Mouse (Mus musculus) forebrain, embryonic 13.5 days (tissue): ENCODE measurements at regions not wholly inside any gene's neighbourhood (a gene's known extent, or its start where the extent isn't known, plus 50 kb on each side); places are given as distances from the start of the nearest gene placed in this dataset.

Experiments
- ATAC-seq: fragments of 200-750 bp; cut with Nextera tagmentation; 2 replicates; pipeline ENCODE4 v1.8.0; 2017
- H3K27ac ChIP-seq: fragments of 300-500 bp; sonication (generic); 2 replicates; pipeline ENCODE4 v1.5.1; 2015; ENCODE audit warnings: inconsistent platforms, mild to moderate bottlenecking, moderate library complexity
- H3K27me3 ChIP-seq: fragments of 300-500 bp; sonication (generic); 2 replicates; pipeline ENCODE4 v1.6.1; 2015; ENCODE audit warnings: mild to moderate bottlenecking, inconsistent platforms
- H3K36me3 ChIP-seq: fragments of 300-500 bp; sonication (generic); 2 replicates; pipeline ENCODE4 v1.6.1; 2015; ENCODE audit warnings: mild to moderate bottlenecking, inconsistent platforms; ENCODE audit not compliant: poor library complexity, severe bottlenecking
- H3K4me1 ChIP-seq: fragments of 300-500 bp; sonication (generic); 2 replicates; pipeline ENCODE4 v1.6.1; 2015; ENCODE audit warnings: inconsistent platforms
- H3K4me2 ChIP-seq: fragments of 300-500 bp; sonication (generic); 2 replicates; pipeline ENCODE4 v1.6.1; 2015; ENCODE audit warnings: inconsistent platforms, mild to moderate bottlenecking, moderate library complexity
- H3K4me3 ChIP-seq: fragments of 300-500 bp; sonication (generic); 2 replicates; pipeline ENCODE4 v1.5.1; 2015; ENCODE audit warnings: mild to moderate bottlenecking, inconsistent platforms
- H3K9ac ChIP-seq: fragments of 300-500 bp; sonication (generic); 2 replicates; pipeline ENCODE4 v1.6.1; 2015; ENCODE audit warnings: mild to moderate bottlenecking, inconsistent platforms
- H3K9me3 ChIP-seq: fragments of 300-500 bp; sonication (generic); replicated peaks from 2 replicates; pipeline ENCODE4 v1.6.1; 2016; ENCODE audit warnings: inconsistent platforms
- WGBS: fragments of 180-500 bp; shearing (Covaris S2); methylation state at CpG from one replicate; pipeline ENCODE4 v1.1.7; 2015; 5-methylcytosine and 5-hydroxymethylcytosine counted together

- ATAC-seq: no peak
- no peaks in the 10 kb centered on the region for H3K36me3 ChIP-seq
- 95% methylated on average over 2 of the region's 2 CpGs for WGBS
- H3K27ac ChIP-seq: no peak overlapping the region
- H3K9ac ChIP-seq: no peak overlapping the region
- H3K27me3 ChIP-seq: no peaks in the 10 kb centered on the region
- no peak overlapping the region for H3K4me3 ChIP-seq
- no peak overlapping the region for H3K4me2 ChIP-seq
- H3K9me3 ChIP-seq: no peaks in the 10 kb centered on the region
- H3K4me1 ChIP-seq: 0 out of 2 replicates have a peak, but pooled peaks cover 6% of the 10 kb centered on the region
These were observed 337.8 kb downstream of the Plod2 start for GRCm38 (mm10) chr9:92879812-92880211.

- Histone ChIP-seq H3K4me3 (no peak overlapping the region), H3K4me2 (no peak overlapping the region), H3K36me3 (no peaks in the 10 kb centered on the region), H3K27ac (no peak overlapping the region), H3K4me1 (0 out of 2 replicates have a peak, but pooled peaks cover 6% of the 10 kb centered on the region), H3K9ac (no peak overlapping the region), H3K9me3 (no peaks in the 10 kb centered on the region), H3K27me3 (no peaks in the 10 kb centered on the region)
- no peak; the same call in 1 of the 2 replicates for ATAC-seq
- WGBS: 10% methylated on average over 3 of the region's 3 CpGs
These were observed 340.3 kb downstream of the Plod2 start for GRCm38 (mm10) chr9:92882251-92882832.

- no peak for ATAC-seq
- H3K4me2 ChIP-seq: no peak overlapping the region
- no peaks in the 10 kb centered on the region for H3K9me3 ChIP-seq
- H3K4me1 ChIP-seq: no peaks in the 10 kb centered on the region
- H3K27me3 ChIP-seq: no peaks in the 10 kb centered on the region
- H3K36me3 ChIP-seq: no peaks in the 10 kb centered on the region
- no peak overlapping the region for H3K9ac ChIP-seq
- H3K27ac ChIP-seq: no peak overlapping the region
- no peak overlapping the region for H3K4me3 ChIP-seq
These were observed 348.0 kb downstream of the Plod2 start for GRCm38 (mm10) chr9:92890063-92890462.

- no peak overlapping the region for H3K4me2 ChIP-seq
- H3K27ac ChIP-seq: no peak overlapping the region
- H3K36me3 ChIP-seq: no peaks in the 10 kb centered on the region
- ATAC-seq: no peak
- H3K4me3 ChIP-seq: no peak overlapping the region
- no peak overlapping the region for H3K9ac ChIP-seq
- no peaks in the 10 kb centered on the region for H3K27me3 ChIP-seq
- no peaks in the 10 kb centered on the region for H3K9me3 ChIP-seq
- H3K4me1 ChIP-seq: no peaks in the 10 kb centered on the region
- 76% methylated on average over 4 of the region's 4 CpGs for WGBS
These were observed 357.7 kb downstream of the Plod2 start for GRCm38 (mm10) chr9:92899733-92900132.

- ATAC-seq: no peak
- H3K4me1 ChIP-seq: no peaks in the 10 kb centered on the region
These were observed 365.1 kb downstream of the Plod2 start for GRCm38 (mm10) chr9:92907102-92907501.

GRCm38 (mm10) chr9:92919396-92919795 lies 377.4 kb downstream of the Plod2 start:
- no peaks in the 10 kb centered on the region for H3K36me3 ChIP-seq
- no peak for ATAC-seq
- no peak overlapping the region for H3K9ac ChIP-seq
- H3K4me1 ChIP-seq: no peaks in the 10 kb centered on the region
- H3K4me3 ChIP-seq: no peak overlapping the region
- H3K9me3 ChIP-seq: no peaks in the 10 kb centered on the region
- no peak overlapping the region for H3K27ac ChIP-seq
- no peak overlapping the region for H3K4me2 ChIP-seq
- no peaks in the 10 kb centered on the region for H3K27me3 ChIP-seq
- 98% methylated on average over 1 of the region's 1 CpGs for WGBS

More at GRCm38 (mm10) chr9:92907102-92907501, 365.1 kb downstream of the Plod2 start:
- no peaks in the 10 kb centered on the region for H3K27me3 ChIP-seq
- no peak overlapping the region for H3K9ac ChIP-seq
- no peaks in the 10 kb centered on the region for H3K9me3 ChIP-seq
- H3K36me3 ChIP-seq: no peaks in the 10 kb centered on the region
- H3K27ac ChIP-seq: no peak overlapping the region
- H3K4me2 ChIP-seq: no peak overlapping the region
- no peak overlapping the region for H3K4me3 ChIP-seq

GRCm38 (mm10) chr9:92930231-92930966 lies 388.4 kb downstream of the Plod2 start:
- Histone ChIP-seq H3K27me3 (no peaks in the 10 kb centered on the region), H3K4me2 (peak overlapping the region; percentile 46), H3K4me1 (peaks cover 14% of the 10 kb centered on the region), H3K36me3 (no peaks in the 10 kb centered on the region), H3K4me3 (peak overlapping the region; percentile 18), H3K9ac (peak overlapping the region; percentile 45), H3K27ac (peak overlapping the region; percentile 54), H3K9me3 (peaks cover 9% of the 10 kb centered on the region)
- 3% methylated on average over 6 of the region's 6 CpGs for WGBS
- ATAC-seq: peak; percentile 98

- Histone ChIP-seq H3K4me3 (no peak overlapping the region), H3K36me3 (no peaks in the 10 kb centered on the region), H3K4me1 (no peaks in the 10 kb centered on the region), H3K27me3 (no peaks in the 10 kb centered on the region), H3K9ac (no peak overlapping the region), H3K9me3 (peaks cover 22% of the 10 kb centered on the region), H3K27ac (no peak overlapping the region), H3K4me2 (no peak overlapping the region)
- ATAC-seq: no peak
- 93% methylated on average over 1 of the region's 1 CpGs for WGBS
These were observed 395.8 kb downstream of the Plod2 start for GRCm38 (mm10) chr9:92937802-92938201.

GRCm38 (mm10) chr9:92950092-92950491 lies 408.1 kb downstream of the Plod2 start:
- H3K4me2 ChIP-seq: no peak overlapping the region
- H3K27ac ChIP-seq: no peak overlapping the region
- H3K9ac ChIP-seq: no peak overlapping the region
- no peaks in the 10 kb centered on the region for H3K36me3 ChIP-seq
- ATAC-seq: peak; percentile 53; the same call in 1 of the 2 replicates
- H3K4me3 ChIP-seq: no peak overlapping the region
- no peaks in the 10 kb centered on the region for H3K27me3 ChIP-seq
- no peaks in the 10 kb centered on the region for H3K4me1 ChIP-seq
- no peaks in the 10 kb centered on the region for H3K9me3 ChIP-seq

- WGBS: 97% methylated on average over 1 of the region's 1 CpGs
- no peaks in the 10 kb centered on the region for H3K9me3 ChIP-seq
These were observed 421.3 kb downstream of the Plod2 start for GRCm38 (mm10) chr9:92963275-92963674.

GRCm38 (mm10) chr9:92991759-92992158 lies 449.7 kb downstream of the Plod2 start:
- no peak overlapping the region for H3K4me2 ChIP-seq
- ATAC-seq: no peak
- no peaks in the 10 kb centered on the region for H3K36me3 ChIP-seq
- H3K4me3 ChIP-seq: no peak overlapping the region
- no peaks in the 10 kb centered on the region for H3K27me3 ChIP-seq
- peaks cover 4% of the 10 kb centered on the region; the same call in 1 of the 2 replicates for H3K4me1 ChIP-seq
- no peak overlapping the region for H3K27ac ChIP-seq
- H3K9ac ChIP-seq: no peak overlapping the region
- 13% methylated on average over 6 of the region's 6 CpGs for WGBS
- no peaks in the 10 kb centered on the region for H3K9me3 ChIP-seq

More at GRCm38 (mm10) chr9:92963275-92963674, 421.3 kb downstream of the Plod2 start:
- Histone ChIP-seq H3K36me3 (no peaks in the 10 kb centered on the region), H3K27ac (no peak overlapping the region), H3K4me1 (no peaks in the 10 kb centered on the region), H3K4me2 (no peak overlapping the region), H3K9ac (no peak overlapping the region), H3K4me3 (no peak overlapping the region), H3K27me3 (no peaks in the 10 kb centered on the region)
- no peak for ATAC-seq

GRCm38 (mm10) chr9:92996156-92996555 lies 454.1 kb downstream of the Plod2 start:
- no peak overlapping the region for H3K27ac ChIP-seq
- H3K4me1 ChIP-seq: peaks cover 4% of the 10 kb centered on the region; the same call in 1 of the 2 replicates
- no peaks in the 10 kb centered on the region for H3K36me3 ChIP-seq
- no peaks in the 10 kb centered on the region for H3K27me3 ChIP-seq
- 68% methylated on average over 2 of the region's 2 CpGs for WGBS
- no peak overlapping the region for H3K9ac ChIP-seq
- H3K4me2 ChIP-seq: no peak overlapping the region
- peak; percentile 78; the same call in 1 of the 2 replicates for ATAC-seq
- H3K9me3 ChIP-seq: no peaks in the 10 kb centered on the region
- no peak overlapping the region for H3K4me3 ChIP-seq
